Mouse (Mus musculus) MEL (cell line): ENCODE results near the gene Gm49776. TPM values are rescaled to one million over a fixed set of nuclear protein-coding genes. Genes with fewer than 3 reads are reported as not detected.

Experiments used
- DNase-seq: peaks from one replicate; pipeline ENCODE4 v3.0.0; 2011; ENCODE audit warnings: low read depth, low spot score
- H3K27ac ChIP-seq: 2 replicates; pipeline ENCODE4 v1.5.1; 2012; ENCODE audit warnings: low read depth, mild to moderate bottlenecking, control low read depth, low read length, moderate library complexity; ENCODE audit not compliant: control insufficient read depth
- H3K27me3 ChIP-seq, 2 experiments: fragments of 150-350 bp in 1 of 2; sonication (generic) in 1 of 2; 2 replicates each; pipeline ENCODE4 v1.6.1; 2012; ENCODE audit warnings: low read length in 2 of 2, mild to moderate bottlenecking in 2 of 2, improper control_type of control experiment in 1 of 2, moderate library complexity in 1 of 2; ENCODE audit not compliant: insufficient read depth in 2 of 2, control insufficient read depth in 1 of 2
- H3K36me3 ChIP-seq, 2 experiments: 2 replicates each; pipeline ENCODE4 v1.6.1; 2012 to 2014; ENCODE audit warnings: low read length in 2 of 2, improper control_type of control experiment in 1 of 2, inconsistent platforms in 1 of 2, mild to moderate bottlenecking in 1 of 2; ENCODE audit not compliant: insufficient read depth in 2 of 2, control insufficient read depth in 1 of 2
- H3K4me1 ChIP-seq, 2 experiments: fragments of 150-350 bp in 1 of 2; sonication (generic) in 1 of 2; 2 replicates each; pipeline ENCODE4 v1.6.1; 2012; ENCODE audit warnings: low read length in 2 of 2, improper control_type of control experiment in 1 of 2, mild to moderate bottlenecking in 1 of 2; ENCODE audit not compliant: insufficient read depth in 2 of 2, control insufficient read depth in 1 of 2
- H3K4me3 ChIP-seq, 2 experiments: fragments of 150-350 bp in 1 of 2; sonication (generic) in 1 of 2; 2 replicates each; pipeline ENCODE4 v1.5.1; 2012; ENCODE audit warnings: low read depth in 2 of 2, low read length in 2 of 2, mild to moderate bottlenecking in 2 of 2, moderate library complexity in 2 of 2, control low read depth in 1 of 2, improper control_type of control experiment in 1 of 2; ENCODE audit not compliant: control insufficient read depth in 1 of 2, insufficient read depth in 1 of 2
- H3K79me2 ChIP-seq: 2 replicates; pipeline ENCODE4 v1.6.1; 2012; ENCODE audit warnings: mild to moderate bottlenecking, low read length, moderate library complexity; ENCODE audit not compliant: control insufficient read depth, poor library complexity, insufficient read depth
- H3K9ac ChIP-seq: 2 replicates; pipeline ENCODE4 v1.6.1; 2012; ENCODE audit warnings: low read depth, mild to moderate bottlenecking, control low read depth, low read length, moderate library complexity; ENCODE audit not compliant: control insufficient read depth, poor library complexity, severe bottlenecking
- H3K9me3 ChIP-seq: fragments of 150-350 bp; sonication (generic); replicated peaks from 2 replicates; pipeline ENCODE4 v1.6.1; 2012; ENCODE audit warnings: mild to moderate bottlenecking, low read length, improper control_type of control experiment, moderate library complexity; ENCODE audit not compliant: insufficient read depth
- BHLHE40 ChIP-seq: IDR thresholded peaks from 2 replicates; pipeline ENCODE4 v1.6.1; 2012; ENCODE audit warnings: low read depth, mild to moderate bottlenecking, inconsistent platforms, low read length, improper control_type of control experiment, borderline replicate concordance
- CHD2 ChIP-seq: IDR thresholded peaks from 2 replicates; pipeline ENCODE4 v1.6.1; 2011; ENCODE audit warnings: low read length, improper control_type of control experiment
- EP300 ChIP-seq, 2 experiments: IDR thresholded peaks; 2 replicates each; pipeline ENCODE4 v1.6.1; 2011; ENCODE audit warnings: improper control_type of control experiment in 2 of 2, low read length in 2 of 2, low read depth in 1 of 2, mild to moderate bottlenecking in 1 of 2
- HCFC1 ChIP-seq: IDR thresholded peaks from 2 replicates; pipeline ENCODE4 v1.6.1; 2012; ENCODE audit warnings: low read depth, mild to moderate bottlenecking, inconsistent platforms, low read length, improper control_type of control experiment, moderate library complexity
- JUND ChIP-seq: IDR thresholded peaks from 2 replicates; pipeline ENCODE4 v1.6.1; 2011; ENCODE audit warnings: low read depth, mild to moderate bottlenecking, improper control_type of control experiment, low read length
- MAFK ChIP-seq: IDR thresholded peaks from 2 replicates; pipeline ENCODE4 v1.6.1; 2011; ENCODE audit warnings: low read depth, mild to moderate bottlenecking, low read length, improper control_type of control experiment, borderline replicate concordance
- MAZ ChIP-seq: IDR thresholded peaks from 2 replicates; pipeline ENCODE4 v1.6.1; 2012; ENCODE audit warnings: low read depth, mild to moderate bottlenecking, inconsistent platforms, low read length, improper control_type of control experiment
- MEF2A ChIP-seq: IDR thresholded peaks from 2 replicates; pipeline ENCODE4 v1.6.1; 2014; ENCODE audit warnings: low read depth, mild to moderate bottlenecking, inconsistent platforms, low read length, improper control_type of control experiment; ENCODE audit not compliant: poor library complexity, insufficient replicate concordance, severe bottlenecking; ENCODE audit errors: extremely low read depth
- MXI1 ChIP-seq: IDR thresholded peaks from 2 replicates; pipeline ENCODE4 v1.6.1; 2011; ENCODE audit warnings: mild to moderate bottlenecking, low read depth, low read length, improper control_type of control experiment
- MYB ChIP-seq: IDR thresholded peaks from 2 replicates; pipeline ENCODE4 v1.6.1; 2011; ENCODE audit warnings: mild to moderate bottlenecking, low read depth, low read length, improper control_type of control experiment
- MYC ChIP-seq: IDR thresholded peaks from 2 replicates; pipeline ENCODE4 v1.6.1; 2011; ENCODE audit warnings: low read depth, mild to moderate bottlenecking, low read length, improper control_type of control experiment, moderate library complexity
- NELFE ChIP-seq: IDR thresholded peaks from 2 replicates; pipeline ENCODE4 v1.6.1; 2011; ENCODE audit warnings: low read depth, low read length, improper control_type of control experiment
- POLR2AphosphoS2 ChIP-seq: IDR thresholded peaks from 2 replicates; pipeline ENCODE4 v1.6.1; 2011; ENCODE audit warnings: low read length, improper control_type of control experiment
- RAD21 ChIP-seq: IDR thresholded peaks from 2 replicates; pipeline ENCODE4 v1.6.1; 2011; ENCODE audit warnings: mild to moderate bottlenecking, low read depth, low read length, improper control_type of control experiment
- RCOR1 ChIP-seq: IDR thresholded peaks from 2 replicates; pipeline ENCODE4 v1.6.1; 2012; ENCODE audit warnings: low read depth, mild to moderate bottlenecking, inconsistent platforms, low read length, improper control_type of control experiment
- SMC3 ChIP-seq: IDR thresholded peaks from 2 replicates; pipeline ENCODE4 v1.6.1; 2011; ENCODE audit warnings: low read depth, low read length, improper control_type of control experiment
- TBP ChIP-seq: IDR thresholded peaks from 2 replicates; pipeline ENCODE4 v1.8.0; 2011; ENCODE audit warnings: low read depth, low read length, improper control_type of control experiment
- TCF12 ChIP-seq: IDR thresholded peaks from 2 replicates; pipeline ENCODE4 v1.6.1; 2014; ENCODE audit warnings: low read depth, mild to moderate bottlenecking, inconsistent platforms, low read length, improper control_type of control experiment, moderate library complexity
- UBTF ChIP-seq: IDR thresholded peaks from 2 replicates; pipeline ENCODE4 v1.6.1; 2012; ENCODE audit warnings: low read depth, mild to moderate bottlenecking, inconsistent platforms, low read length, improper control_type of control experiment, moderate library complexity, borderline replicate concordance; ENCODE audit not compliant: insufficient read depth
- USF1 ChIP-seq: IDR thresholded peaks from 2 replicates; pipeline ENCODE4 v1.6.1; 2014; ENCODE audit warnings: low read depth, mild to moderate bottlenecking, inconsistent platforms, low read length, improper control_type of control experiment, moderate library complexity
- ZNF384 ChIP-seq: IDR thresholded peaks from 2 replicates; pipeline ENCODE4 v1.6.1; 2012; ENCODE audit warnings: low read depth, mild to moderate bottlenecking, inconsistent platforms, low read length, improper control_type of control experiment
- polyA plus RNA-seq, 2 experiments: library from polyadenylated mRNA; stranded (reverse) in 1 of 2; unstranded in 1 of 2; fragments of >175 nt in 1 of 2; fragments of >200 nt in 1 of 2; gene quantifications; 2 replicates each; pipeline versions ENCODE4 v1.2.1 to v1.2.4; 2012; ENCODE audit warnings: low replicate concordance in 2 of 2, low read depth in 1 of 2; ENCODE audit not compliant: insufficient read length in 2 of 2, insufficient read depth in 1 of 2, missing spikeins in 1 of 2
- total RNA-seq: library from RNA; depleted of rRNA; stranded (reverse); fragments of 300-350 nt; gene quantifications from 2 replicates; pipeline ENCODE4 v1.2.3, GENCODE M21; 2012

Gene Gm49776
- total and polyA plus RNA-seq, 3 experiments = 0.77 to 32.7 TPM; not detected in 1

GRCm38 (mm10) chr16:18220001-18220400 is 38.1 kb downstream of the Gm49776 start:
- no peaks in the 10 kb centered on the region for H3K4me1 ChIP-seq
- no peak overlapping the region for H3K27ac ChIP-seq
- peak; percentile 28 for DNase-seq

DNA sequence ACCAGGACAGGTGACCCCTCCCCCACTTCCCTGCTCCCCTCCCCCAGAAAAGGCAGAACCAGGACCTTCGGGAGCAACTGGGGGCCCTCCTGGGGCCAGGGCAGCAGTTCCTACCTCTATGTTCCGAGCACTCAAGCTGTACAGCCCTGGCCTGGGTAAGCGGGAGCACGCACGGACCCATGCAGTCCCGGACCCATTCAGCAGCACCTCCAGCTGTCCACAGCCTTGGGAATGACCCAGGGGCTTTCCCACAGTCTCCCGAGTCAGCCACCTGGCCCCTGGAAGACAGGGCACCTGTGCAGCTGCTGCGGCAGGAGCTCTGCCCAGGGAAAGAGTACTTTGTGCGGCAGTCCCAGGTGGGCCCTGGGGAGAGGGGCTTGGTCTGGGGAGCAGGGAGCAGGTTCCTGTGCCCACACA is 39.5 kb downstream of the Gm49776 start:
- DNase-seq = no peak

More at GRCm38 (mm10) chr16:18220001-18220400, 38.1 kb downstream of the Gm49776 start:
- TF ChIP-seq TCF12 (no peak), MAZ (no peak), MYC (no peak)
- H3K9ac ChIP-seq = no peak overlapping the region
- no peaks in the 10 kb centered on the region for H3K36me3 ChIP-seq
- H3K79me2 ChIP-seq = no peaks in the 10 kb centered on the region
- H3K27me3 ChIP-seq = no peaks in the 10 kb centered on the region
- H3K9me3 ChIP-seq = no peaks in the 10 kb centered on the region
- no peak overlapping the region for H3K4me3 ChIP-seq

GRCm38 (mm10) chr16:18217579-18217978 is 40.5 kb downstream of the Gm49776 start, which contains the start of gene Ccdc188:
Gene Ccdc188 (plus strand): TSS chr16:18217879.
- Histone ChIP-seq H3K36me3 (no peaks in the 10 kb centered on the region), H3K27me3 (no peaks in the 10 kb centered on the region), H3K9me3 (no peaks in the 10 kb centered on the region), H3K27ac (no peak within 1 kb of the TSS), H3K4me3 (no peak within 1 kb of the TSS), H3K9ac (no peak within 1 kb of the TSS), H3K4me1 (no peaks in the 10 kb centered on the region), H3K79me2 (no peaks in the 10 kb centered on the region)
- no peak for DNase-seq
- TF ChIP-seq JUND (no peak), EP300 (IDR thresholded peaks at IDR 0.05; ENCODE audit: low read depth in 1 of 2, low read length in 2 of 2) (no peak)

More for the DNA sequence above, 39.5 kb downstream of the Gm49776 start:
- no peak overlapping the region for H3K4me3 ChIP-seq
- H3K36me3 ChIP-seq = no peaks in the 10 kb centered on the region
- no peaks in the 10 kb centered on the region for H3K27me3 ChIP-seq
- H3K27ac ChIP-seq = no peak overlapping the region
- no peak overlapping the region for H3K9ac ChIP-seq
- no peaks in the 10 kb centered on the region for H3K9me3 ChIP-seq
- TF ChIP-seq TBP (no peak), ZNF384 (no peak), HCFC1 (no peak), NELFE (no peak), MEF2A (no peak), RCOR1 (no peak), SMC3 (no peak), USF1 (no peak), MXI1 (no peak), CHD2 (no peak), MAFK (no peak), JUND (no peak), UBTF (no peak), RAD21 (no peak), EP300 (IDR thresholded peaks at IDR 0.05; ENCODE audit: low read depth in 1 of 2, low read length in 2 of 2) (no peak), BHLHE40 (no peak), POLR2AphosphoS2 (no peak), MYB (no peak)
- no peaks in the 10 kb centered on the region for H3K4me1 ChIP-seq
- no peaks in the 10 kb centered on the region for H3K79me2 ChIP-seq
